Mouse (Mus musculus) erythroblast, embryonic 14.5 days (primary cell): Measurements from ENCODE around the gene Smarca4. TPM values are rescaled to one million over a fixed set of nuclear protein-coding genes. Genes with fewer than 3 reads are reported as not detected.

Experiments
- H3K27me3 ChIP-seq: 2 replicates; pipeline ENCODE4 v1.6.1; 2012; ENCODE audit warnings: inconsistent platforms; ENCODE audit not compliant: control insufficient read depth
- H3K36me3 ChIP-seq: 2 replicates; pipeline ENCODE4 v1.6.1; 2012; ENCODE audit warnings: mild to moderate bottlenecking, inconsistent platforms; ENCODE audit not compliant: control insufficient read depth
- H3K4me1 ChIP-seq: 2 replicates; pipeline ENCODE4 v1.6.1; 2012; ENCODE audit warnings: inconsistent platforms; ENCODE audit not compliant: control insufficient read depth
- H3K4me3 ChIP-seq: replicated peaks from 2 replicates; pipeline ENCODE3; 2012; ENCODE audit warnings: moderate library complexity, mild to moderate bottlenecking, inconsistent platforms
- H3K9me3 ChIP-seq: 2 replicates; pipeline ENCODE4 v1.6.1; 2012; ENCODE audit warnings: low read length, inconsistent platforms, mixed read lengths; ENCODE audit not compliant: control insufficient read depth
- GATA1 ChIP-seq: IDR thresholded peaks from 2 replicates; pipeline ENCODE4 v1.6.1; 2012; ENCODE audit warnings: low read length, inconsistent platforms, mixed read lengths
- TAL1 ChIP-seq: IDR thresholded peaks from 3 replicates; pipeline ENCODE4 v1.6.1; 2012; ENCODE audit warnings: low read length, inconsistent platforms, mixed read lengths
- polyA plus RNA-seq: library from polyadenylated mRNA; stranded (reverse); fragments of >175 nt; gene quantifications from 2 replicates; pipeline ENCODE4 v1.2.3, GENCODE M21; 2012

The Smarca4 gene
- polyA plus RNA-seq, 1 experiment = 11.3 TPM

DNA sequence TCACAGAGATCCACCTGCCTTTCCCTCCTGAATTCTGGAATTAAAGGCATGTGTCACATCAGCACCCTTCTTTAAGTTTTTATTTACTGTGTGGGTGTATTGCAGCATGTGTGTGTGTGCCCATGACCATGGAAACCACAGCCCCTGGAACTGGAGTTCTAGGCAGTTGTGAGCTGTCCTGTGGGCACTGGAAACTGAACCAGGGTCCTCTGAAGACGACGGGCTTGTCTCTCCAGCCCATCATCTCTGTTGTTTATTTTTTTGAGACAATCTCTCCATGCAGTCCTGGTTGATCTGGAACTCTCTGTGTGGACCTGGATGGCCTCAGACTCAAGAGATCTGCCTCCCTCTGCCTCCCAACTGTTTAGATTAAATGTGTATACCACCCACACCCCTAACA is 101.0 kb downstream of the Smarca4 start:
- H3K27me3 ChIP-seq = no peaks in the 10 kb centered on the region
- H3K4me3 ChIP-seq = no peak overlapping the region
- no peaks in the 10 kb centered on the region for H3K9me3 ChIP-seq
- no peak for TF ChIP-seq GATA1
- no peak for TF ChIP-seq TAL1
- peaks cover 2% of the 10 kb centered on the region for H3K36me3 ChIP-seq
- peaks cover 41% of the 10 kb centered on the region for H3K4me1 ChIP-seq

DNA sequence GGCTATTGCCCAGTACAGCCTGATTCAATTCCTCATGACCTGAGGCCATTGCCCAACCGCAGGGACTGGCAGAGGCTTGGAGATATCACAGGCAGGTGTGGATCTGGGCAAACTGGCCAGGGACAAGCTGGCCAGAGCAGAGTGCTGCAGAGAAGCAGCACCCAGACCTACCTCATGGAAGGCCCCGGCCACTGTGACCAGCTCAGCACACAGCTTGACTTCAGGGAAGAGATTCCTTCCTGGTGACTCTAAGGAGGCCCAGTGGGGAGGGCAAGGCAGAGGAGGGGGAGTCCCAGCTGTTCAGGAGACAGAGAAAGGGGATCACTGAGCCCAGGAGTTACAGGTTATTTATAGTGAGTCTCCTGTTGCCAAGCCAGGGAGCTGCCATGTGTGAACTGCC is 105.1 kb downstream of the Smarca4 start:
- TF ChIP-seq TAL1 = no peak
- no peak for TF ChIP-seq GATA1

DNA sequence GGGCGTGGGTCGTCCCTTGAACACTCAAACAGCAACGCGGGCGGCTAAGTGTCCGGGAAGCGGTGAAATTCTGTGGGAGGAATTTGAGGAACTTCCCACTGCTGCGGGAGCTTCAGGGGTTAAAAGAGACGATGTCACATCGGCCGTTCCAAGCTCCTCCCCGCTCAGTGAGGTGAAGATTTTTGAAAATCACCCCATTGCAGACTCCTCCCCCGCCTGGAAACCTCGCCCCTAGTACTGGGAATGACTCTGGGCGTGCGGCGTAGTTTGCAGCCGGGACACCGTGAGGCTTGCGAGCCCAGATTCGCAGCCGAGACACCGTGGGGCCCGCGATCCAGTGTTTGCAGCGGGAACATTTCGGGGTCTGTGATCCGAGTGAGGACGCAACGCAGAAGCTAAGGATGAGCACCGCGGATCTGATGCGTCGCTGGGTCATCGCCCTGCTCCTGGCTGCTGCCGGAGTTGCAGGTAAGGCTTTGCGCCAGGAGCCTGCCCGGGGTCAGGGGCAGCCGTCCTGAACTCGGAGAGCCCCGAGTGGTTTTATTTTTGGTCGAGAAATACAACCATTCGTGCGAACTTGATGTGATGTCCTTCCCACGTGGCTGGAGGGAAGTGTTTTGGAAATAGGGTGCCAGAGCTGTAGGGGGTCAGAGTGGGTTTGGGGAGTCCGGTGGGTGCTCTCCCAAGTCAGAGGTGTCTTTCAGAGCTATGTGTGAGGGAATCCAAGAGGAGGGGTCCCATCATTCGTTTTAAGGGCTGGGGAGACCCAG is 107.6 kb downstream of the Smarca4 start, which contains the start of gene Ldlr:
Gene Ldlr, plus strand, starts transcription at position 107 of the 770 bp plus-strand sequence.
- TF ChIP-seq TAL1 (no peak), GATA1 (no peak)
- H3K9me3 ChIP-seq = no peaks in the 10 kb centered on the region
- H3K4me3 ChIP-seq = peak within 1 kb of the TSS; percentile 81
- H3K4me1 ChIP-seq = peaks cover 61% of the 10 kb centered on the region
- H3K36me3 ChIP-seq = peaks cover 16% of the 10 kb centered on the region
- H3K27me3 ChIP-seq = no peaks in the 10 kb centered on the region

More for the DNA sequence above, 105.1 kb downstream of the Smarca4 start:
- no peaks in the 10 kb centered on the region for H3K27me3 ChIP-seq
- no peaks in the 10 kb centered on the region for H3K9me3 ChIP-seq
- no peak overlapping the region for H3K4me3 ChIP-seq
- peaks cover 4% of the 10 kb centered on the region for H3K36me3 ChIP-seq
- peaks cover 60% of the 10 kb centered on the region for H3K4me1 ChIP-seq

DNA sequence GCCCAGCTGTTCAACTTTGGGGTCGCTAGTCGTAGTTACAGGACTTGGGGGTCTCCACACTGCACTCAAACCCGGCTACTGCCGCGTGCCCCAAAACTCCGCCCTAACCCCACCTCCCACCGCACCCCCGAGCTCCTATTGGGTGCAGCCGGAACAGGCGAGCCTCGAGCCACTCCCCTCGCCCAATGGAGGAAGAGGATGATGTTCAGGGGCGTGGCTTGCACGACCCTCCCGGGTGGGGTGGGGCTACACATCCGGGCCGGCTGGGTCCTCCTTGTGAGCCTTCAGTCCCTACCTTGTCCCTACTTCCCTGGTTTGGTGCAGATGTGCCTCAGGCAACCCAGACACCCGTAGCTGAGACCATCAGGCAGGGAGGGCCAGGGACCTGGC is 108.2 kb downstream of the Smarca4 start:
- Histone ChIP-seq H3K9me3 (no peaks in the 10 kb centered on the region), H3K36me3 (peaks cover 21% of the 10 kb centered on the region), H3K4me3 (peak overlapping the region; percentile 81), H3K27me3 (no peaks in the 10 kb centered on the region), H3K4me1 (peaks cover 64% of the 10 kb centered on the region)
- TF ChIP-seq TAL1 (no peak), GATA1 (no peak)

DNA sequence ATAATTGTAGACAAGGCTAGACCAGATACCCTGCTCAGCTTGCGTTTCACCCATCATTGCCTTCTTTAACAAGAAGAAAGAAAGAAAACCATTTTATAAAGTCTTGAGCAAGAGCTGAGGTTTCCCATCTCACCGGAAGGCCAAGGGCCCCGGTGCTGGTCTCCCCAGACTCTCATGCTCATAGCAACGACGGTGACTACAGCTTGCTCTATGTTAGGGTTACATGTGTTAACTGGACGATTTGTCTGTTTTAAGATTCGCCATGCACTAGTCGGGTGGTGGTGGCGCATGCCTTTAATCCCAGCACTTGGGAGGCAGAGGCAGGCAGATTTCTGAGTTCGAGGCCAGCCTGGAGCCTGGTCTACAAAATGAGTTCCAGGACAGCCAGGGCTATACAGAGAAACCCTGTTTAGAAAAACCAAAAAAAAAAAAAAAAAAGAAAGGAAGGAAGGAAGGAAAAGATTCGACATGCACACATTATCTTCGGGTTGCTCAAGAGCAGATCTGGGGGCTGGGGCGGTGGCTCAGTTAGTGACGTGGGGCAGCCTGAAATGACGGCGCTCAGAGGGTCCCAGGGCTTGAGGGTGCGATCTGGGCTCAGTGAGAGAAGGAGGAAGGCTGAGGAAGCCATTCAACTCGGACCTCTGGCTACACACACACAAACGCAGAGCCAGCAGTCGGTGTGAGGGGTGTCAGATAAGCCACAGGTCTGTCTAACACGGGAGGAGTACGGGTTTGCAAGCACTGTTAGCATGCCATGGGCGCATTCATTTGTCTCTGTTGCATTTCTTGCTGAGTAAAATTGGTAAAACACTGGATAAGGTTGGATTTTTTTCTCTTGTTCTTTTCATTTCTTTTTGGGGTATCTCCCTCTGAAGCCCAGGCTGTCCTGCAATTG is 109.5 kb downstream of the Smarca4 start:
- no peak for TF ChIP-seq TAL1
- Histone ChIP-seq H3K9me3 (no peaks in the 10 kb centered on the region), H3K36me3 (peaks cover 28% of the 10 kb centered on the region), H3K27me3 (no peaks in the 10 kb centered on the region), H3K4me1 (peaks cover 66% of the 10 kb centered on the region), H3K4me3 (peak overlapping the region; percentile 81)

DNA sequence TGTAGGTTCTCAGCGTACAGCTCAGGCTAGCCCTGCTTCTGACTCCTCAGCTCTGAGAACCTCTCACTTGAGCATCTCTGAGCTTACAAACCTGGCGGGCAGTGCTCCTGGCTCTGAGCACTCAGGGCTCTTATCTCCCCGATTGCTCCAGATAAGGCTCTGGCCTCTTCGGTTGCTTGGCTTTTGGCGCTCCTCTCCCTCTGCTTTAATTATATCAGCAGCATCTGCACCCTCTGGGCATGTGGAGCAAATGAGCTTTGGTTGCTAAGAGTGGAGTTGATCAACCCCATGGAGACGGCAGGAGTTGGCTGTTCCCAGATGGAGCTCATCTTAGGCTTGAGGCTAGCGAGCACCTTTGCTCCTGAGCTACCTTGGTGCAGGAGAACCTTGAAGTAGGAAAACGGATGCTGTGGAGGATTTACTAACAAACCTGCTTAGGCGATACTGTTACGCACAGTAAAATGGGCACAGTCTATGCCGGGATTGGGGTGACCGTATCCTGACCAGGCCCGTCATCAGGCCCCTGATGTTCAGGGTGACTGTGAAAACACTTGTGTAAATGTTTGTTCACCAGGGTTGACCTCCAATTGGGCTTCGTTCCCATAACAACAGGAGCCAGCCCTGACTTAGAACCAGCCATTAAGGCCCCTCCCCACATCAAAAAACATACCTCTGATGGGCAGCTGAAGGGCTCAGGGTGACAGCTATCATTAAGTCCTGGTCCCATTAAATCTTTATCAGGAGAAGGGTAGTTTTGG is 110.4 kb downstream of the Smarca4 start:
- TF ChIP-seq TAL1 = no peak
- no peak for TF ChIP-seq GATA1
- H3K36me3 ChIP-seq = peaks cover 35% of the 10 kb centered on the region
- H3K4me1 ChIP-seq = peaks cover 63% of the 10 kb centered on the region
- peak overlapping the region; percentile 53 for H3K4me3 ChIP-seq
- H3K27me3 ChIP-seq = no peaks in the 10 kb centered on the region
- no peaks in the 10 kb centered on the region for H3K9me3 ChIP-seq

DNA sequence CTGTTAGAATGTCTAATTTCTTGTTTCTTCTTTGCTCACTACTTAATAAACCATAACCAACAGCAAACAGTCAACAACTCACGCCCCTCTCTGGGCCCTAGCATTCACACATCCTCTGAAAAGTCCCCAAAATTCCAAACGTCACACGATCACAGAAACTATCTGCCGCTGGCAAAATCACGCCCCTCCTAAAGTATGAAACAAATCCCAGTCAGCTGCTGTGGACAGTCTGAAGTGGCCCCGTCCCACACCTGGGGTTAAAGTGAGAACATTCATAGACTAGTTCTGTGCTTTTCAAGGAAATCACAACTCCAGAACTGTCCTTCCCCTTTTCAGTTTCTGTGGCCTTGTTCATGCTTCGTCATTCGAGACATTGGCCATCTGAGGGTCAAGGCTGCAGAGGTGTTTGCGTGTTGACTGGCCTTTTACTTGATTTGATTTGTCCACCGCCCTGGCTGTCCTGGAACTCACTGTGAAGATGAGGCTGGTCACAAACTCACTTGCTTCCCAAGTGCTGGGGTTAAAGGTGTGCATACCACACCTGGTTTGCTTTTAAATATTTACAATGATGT is 112.4 kb downstream of the Smarca4 start:
- Histone ChIP-seq H3K4me1 (peaks cover 49% of the 10 kb centered on the region), H3K4me3 (no peak overlapping the region), H3K9me3 (no peaks in the 10 kb centered on the region), H3K27me3 (no peaks in the 10 kb centered on the region), H3K36me3 (peaks cover 54% of the 10 kb centered on the region)
- TF ChIP-seq GATA1 (no peak), TAL1 (no peak)

DNA sequence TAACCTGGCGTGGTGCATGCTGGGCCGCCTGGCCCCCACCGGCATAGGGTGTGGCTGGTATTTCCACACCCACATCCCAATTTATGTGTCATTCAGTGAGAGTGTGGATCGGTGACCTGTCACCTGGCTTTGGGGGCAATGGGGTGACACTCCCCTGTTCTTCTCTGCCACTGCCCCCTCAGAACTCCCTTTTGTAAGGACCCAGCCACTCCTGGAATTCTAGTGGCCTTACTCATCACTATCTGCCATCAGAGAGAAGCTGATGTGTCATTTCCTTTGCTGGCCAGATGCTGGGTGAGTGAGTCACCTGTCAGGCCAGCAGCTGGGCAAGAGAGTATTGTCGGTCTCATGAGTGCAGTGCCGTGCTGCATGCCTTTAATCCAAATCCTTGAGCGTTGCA is 113.3 kb downstream of the Smarca4 start:
- H3K36me3 ChIP-seq = peaks cover 64% of the 10 kb centered on the region
- peaks cover 2% of the 10 kb centered on the region; the same call in 1 of the 2 replicates for H3K9me3 ChIP-seq
- TF ChIP-seq GATA1 = no peak
- TF ChIP-seq TAL1 = no peak
- H3K27me3 ChIP-seq = no peaks in the 10 kb centered on the region
- peaks cover 39% of the 10 kb centered on the region for H3K4me1 ChIP-seq
- no peak overlapping the region for H3K4me3 ChIP-seq
